Mouse (Mus musculus): Measurements from ENCODE around the gene Spem1. TPM values are rescaled to one million over a fixed set of nuclear protein-coding genes. Genes with fewer than 3 reads are reported as not detected.

The Spem1 gene
- total RNA-seq, 2 experiments from 2014 or later, result 0.34 to 0.73 TPM

Other genes starting within 250 kb of the Spem1 start
- 10 to 100 TPM; 11.7 to 12.5 TPM for gene Wrap53, start 241.9 kb downstream of the Spem1 start, total RNA-seq (2021)
- gene Trp53, start 241.8 kb downstream of the Spem1 start, total RNA-seq (2021), result 10 to 100 TPM; 24.3 to 29.8 TPM
- 100 to 1,000 TPM; 394 to 472 TPM for gene Atp1b2, start 216.2 kb downstream of the Spem1 start, total RNA-seq (2021)
- not detected for gene Shbg, start 204.3 kb downstream of the Spem1 start, total RNA-seq (2021)
- gene Sat2, start 200.2 kb downstream of the Spem1 start, total RNA-seq (2021), result 10 to 100 TPM; 15.5 to 15.8 TPM
- gene Fxr2, start 189.2 kb downstream of the Spem1 start, total RNA-seq (2021), result 100 to 1,000 TPM; 124 to 131 TPM
- under 1 TPM in 1 of 2 experiments, not detected in 1; 0.59 TPM for gene Sox15, start 166.9 kb downstream of the Spem1 start, total RNA-seq (2021)
- 10 to 100 TPM; 61.1 to 63.9 TPM for gene Mpdu1, start 159.5 kb downstream of the Spem1 start, total RNA-seq (2021)
- 10 to 100 TPM; 15.1 to 15.7 TPM for gene Cd68, start 156.0 kb downstream of the Spem1 start, total RNA-seq (2021)
- gene Eif4a1, start 149.8 kb downstream of the Spem1 start, total RNA-seq (2021), result 100 to 1,000 TPM; 369 to 381 TPM
- 100 to 1,000 TPM in 1 of 2 experiments, 10 to 100 TPM in 1; 94.3 to 109 TPM for gene Senp3, start 140.1 kb downstream of the Spem1 start, total RNA-seq (2021)
- 1 to 10 TPM; 1.2 to 1.3 TPM for gene Tnfsf13, start 136.4 kb downstream of the Spem1 start, total RNA-seq (2021)
- 1 to 10 TPM; 7.3 to 8.6 TPM for gene Tnfsf12, start 126.3 kb downstream of the Spem1 start, total RNA-seq (2021)
- gene Tnfsfm13, start 126.1 kb downstream of the Spem1 start, total RNA-seq (2021), result 1 to 10 TPM; 1.3 to 1.4 TPM
- gene Polr2a, start 63.5 kb downstream of the Spem1 start, total RNA-seq (2021), result 10 to 100 TPM; 58.6 to 69.5 TPM
- gene Slc35g3, start 60.2 kb downstream of the Spem1 start, total RNA-seq (2021), result not detected
- 100 to 1,000 TPM; 110 to 118 TPM for gene Zbtb4, start 56.3 kb downstream of the Spem1 start, total RNA-seq (2021)
- gene Chrnb1, start 26.2 kb downstream of the Spem1 start, total RNA-seq (2021), result 1 to 10 TPM in 1 of 2 experiments, under 1 TPM in 1; 0.79 to 1.1 TPM
- 10 to 100 TPM; 28.3 to 33.3 TPM for gene Fgf11, start 20.3 kb downstream of the Spem1 start, total RNA-seq (2021)
- gene Tmem102, start 16.6 kb downstream of the Spem1 start, total RNA-seq (2021), result not detected
- gene Gm39566, start 6.9 kb downstream of the Spem1 start, total RNA-seq (2021), result not detected
- gene Spem2, start 3.7 kb downstream of the Spem1 start, total RNA-seq (2021), result not detected
- 100 to 1,000 TPM; 192 to 219 TPM for gene Nlgn2, start 15.6 kb upstream of the Spem1 start, total RNA-seq (2021)
- gene Tmem256, start 16.3 kb upstream of the Spem1 start, total RNA-seq (2021), result 100 to 1,000 TPM; 112 to 135 TPM
- 10 to 100 TPM; 16.5 to 19.0 TPM for gene Plscr3, start 24.2 kb upstream of the Spem1 start, total RNA-seq (2021)
- not detected for gene Tnk1, start 36.5 kb upstream of the Spem1 start, total RNA-seq (2021)
- gene Tmem95, start 55.8 kb upstream of the Spem1 start, total RNA-seq (2021), result not detected
- 1 to 10 TPM; 1.2 to 1.3 TPM for gene Kctd11, start 59.2 kb upstream of the Spem1 start, total RNA-seq (2021)
- under 1 TPM; 0.12 to 0.19 TPM for gene Acap1, start 73.4 kb upstream of the Spem1 start, total RNA-seq (2021)
- 1 to 10 TPM in 1 of 2 experiments, under 1 TPM in 1; 0.62 to 1.8 TPM for gene 2810408A11Rik, start 78.8 kb upstream of the Spem1 start, total RNA-seq (2021)
- gene Neurl4, start 78.9 kb upstream of the Spem1 start, total RNA-seq (2021), result 100 to 1,000 TPM; 108 to 109 TPM
- 10 to 100 TPM; 26.8 to 32.6 TPM for gene Gps2, start 91.7 kb upstream of the Spem1 start, total RNA-seq (2021)
- 100 to 1,000 TPM; 426 to 481 TPM for gene Eif5a, start 99.8 kb upstream of the Spem1 start, total RNA-seq (2021)
- 10 to 100 TPM in 1 of 2 experiments, 1 to 10 TPM in 1; 7.3 to 11.1 TPM for gene Ybx2, start 113.6 kb upstream of the Spem1 start, total RNA-seq (2021)
- gene Slc2a4, start 126.0 kb upstream of the Spem1 start, total RNA-seq (2021), result 1 to 10 TPM; 2.2 to 4.0 TPM
- gene Cldn7, start 142.6 kb upstream of the Spem1 start, total RNA-seq (2021), result not detected
- gene Ctdnep1, start 159.0 kb upstream of the Spem1 start, total RNA-seq (2021), result 100 to 1,000 TPM; 107 to 116 TPM
- gene Elp5, start 160.3 kb upstream of the Spem1 start, total RNA-seq (2021), result 10 to 100 TPM; 77.1 to 82.2 TPM
- gene Gabarap, start 169.0 kb upstream of the Spem1 start, total RNA-seq (2021), result 100 to 1,000 TPM; 229 to 258 TPM
- 10 to 100 TPM; 41.4 to 46.9 TPM for gene Phf23, start 173.6 kb upstream of the Spem1 start, total RNA-seq (2021)
- 10 to 100 TPM; 31.2 to 37.8 TPM for gene Dvl2, start 178.4 kb upstream of the Spem1 start, total RNA-seq (2021)
- 10 to 100 TPM; 56.9 to 62.4 TPM for gene Acadvl, start 193.2 kb upstream of the Spem1 start, total RNA-seq (2021)
- 100 to 1,000 TPM; 857 to 887 TPM for gene Dlg4, start 194.8 kb upstream of the Spem1 start, total RNA-seq (2021)
- gene Asgr1, start 231.9 kb upstream of the Spem1 start, total RNA-seq (2021), result under 1 TPM; 0.73 to 0.74 TPM